8 mouse cellular contexts compared by ENCODE assay signal in genomic region chr3:65863297-65863696, GRCm38 (mm10).
DNase-seq lines count a peak whose midpoint lies in the region; ATAC-seq lines count a peak whose summit lies in the region.

No protein-coding gene starts in this region.

- peaks cover 11% of the 10 kb centered on the region for H3K4me1 ChIP-seq in intestine, embryonic 16.5 days (ENCODE audit: control insufficient read depth, insufficient read depth, low read length)
- peaks cover 64% of the 10 kb centered on the region for H3K4me1 ChIP-seq in midbrain, embryonic 10.5 days

- H3K9ac ChIP-seq in intestine, embryonic 16.5 days (ENCODE audit: low read depth, low read length): no peak overlapping the region

- no peaks in the 10 kb centered on the region for H3K36me3 ChIP-seq in intestine, embryonic 16.5 days (ENCODE audit: control insufficient read depth, insufficient read depth, low read length)
- H3K36me3 ChIP-seq in midbrain, embryonic 10.5 days: no peaks in the 10 kb centered on the region

- peak; percentile 86 for ATAC-seq in intestine, embryonic 16.5 days

- no peak overlapping the region for H3K27ac ChIP-seq in intestine, embryonic 16.5 days (ENCODE audit: low read length)
- peak overlapping the region; percentile 46; the same call in 1 of the 2 replicates for H3K27ac ChIP-seq in midbrain, embryonic 10.5 days (replicated peaks)

- H3K4me3 ChIP-seq in intestine, embryonic 16.5 days (ENCODE audit: low read length): no peak overlapping the region
- H3K4me3 ChIP-seq in midbrain, embryonic 10.5 days: no peak overlapping the region; the same call in 1 of the 2 replicates

- H3K27me3 ChIP-seq in intestine, embryonic 16.5 days (replicated peaks; ENCODE audit: control insufficient read depth, insufficient read depth, low read length): no peaks in the 10 kb centered on the region
- H3K27me3 ChIP-seq in midbrain, embryonic 10.5 days (ENCODE audit: low read depth, poor library complexity, severe bottlenecking): peaks cover 51% of the 10 kb centered on the region

- 2% methylated on average over 11 of the region's 11 CpGs for WGBS in intestine, embryonic 16.5 days
- WGBS in midbrain, embryonic 10.5 days: 3% methylated on average over 11 of the region's 11 CpGs

- H3K4me2 ChIP-seq in intestine, embryonic 16.5 days (ENCODE audit: low read depth, low read length): peak overlapping the region; percentile 37

- H3K9me3 ChIP-seq in intestine, embryonic 16.5 days (ENCODE audit: control insufficient read depth, low read length): no peaks in the 10 kb centered on the region
- H3K9me3 ChIP-seq in midbrain, embryonic 10.5 days (replicated peaks): peaks cover 9% of the 10 kb centered on the region; the same call in 1 of the 2 replicates

- intact Hi-C loops in left cerebral cortex, postnatal 25 days (cut with DNase I): loop anchor here (2.0 to 10.0 kb wide), 6 partner anchors 64 to 878 kb away; partner anchors contain the start of genes Lekr1 and Tiparp

- DNase-seq in adrenal gland, adult 2 months: peak; percentile 84
- peak; percentile 65 for DNase-seq in embryo, embryonic 11.5 days (ENCODE audit: low read depth, low spot score)
- DNase-seq in gastrocnemius, postnatal 4 days (ENCODE audit: low spot score in 2 of 2): peak; percentile 51 to 75
- peak; percentile 82 to 93 for DNase-seq in left cerebral cortex, postnatal 25 days (ENCODE audit: low spot score in 2 of 2)
- peak; percentile 85 for DNase-seq in midbrain, embryonic 10.5 days (ENCODE audit: low spot score)
- peak; percentile 70 to 77 for DNase-seq in right cerebral cortex, postnatal 36 days (ENCODE audit: low spot score in 2 of 2)
- peak; percentile 75 to 80 for DNase-seq in urinary bladder, postnatal 4 days (ENCODE audit: low spot score in 2 of 2)
